Mouse (Mus musculus) skeletal muscle tissue, adult 2 months (tissue): Measurements from ENCODE around the gene Tbc1d9.
A peak's percentile ranks its signal among the peaks of the same experiment; 100 is the strongest.
"Not testable (repeated sequence)": the region's sequence is repeated elsewhere in the genome, so short reads cannot be mapped to it uniquely, and the experiment has no call there.

Source experiments
- DNase-seq: peaks from one replicate; pipeline ENCODE4 v3.0.0-alpha.2; 2012; ENCODE audit warnings: low read depth, low spot score

The Tbc1d9 gene

GRCm38 (mm10) chr8:83233099-83233498, 67.9 kb downstream of the Tbc1d9 start:
- DNase-seq = no peak

- no peak for DNase-seq
These were observed 74.2 kb downstream of the Tbc1d9 start for GRCm38 (mm10) chr8:83239341-83239740.

- peak; percentile 4 for DNase-seq
These were observed 79.0 kb downstream of the Tbc1d9 start for GRCm38 (mm10) chr8:83244151-83244550.

- DNase-seq = no peak
These were observed 85.7 kb downstream of the Tbc1d9 start for GRCm38 (mm10) chr8:83250858-83251257.

- no peak for DNase-seq
These were observed 86.5 kb downstream of the Tbc1d9 start for GRCm38 (mm10) chr8:83251362-83252246.

- DNase-seq = no peak
These were observed 87.6 kb downstream of the Tbc1d9 start for GRCm38 (mm10) chr8:83252791-83253190.

- DNase-seq = no peak
These were observed 92.5 kb downstream of the Tbc1d9 start for GRCm38 (mm10) chr8:83257631-83258030.

- DNase-seq = peak; percentile 37
These were observed 95.5 kb downstream of the Tbc1d9 start for GRCm38 (mm10) chr8:83260418-83261215.

GRCm38 (mm10) chr8:83271172-83271571, 106.0 kb downstream of the Tbc1d9 start:
- no peak for DNase-seq

- no peak for DNase-seq
These were observed 107.3 kb downstream of the Tbc1d9 start for GRCm38 (mm10) chr8:83272464-83272863.

- DNase-seq = no peak
These were observed 109.3 kb downstream of the Tbc1d9 start for GRCm38 (mm10) chr8:83274470-83274869.

- DNase-seq = peak; percentile 21
These were observed 113.3 kb downstream of the Tbc1d9 start for GRCm38 (mm10) chr8:83278431-83278830.

- DNase-seq = no peak
These were observed 120.2 kb downstream of the Tbc1d9 start for GRCm38 (mm10) chr8:83285391-83285790.

GRCm38 (mm10) chr8:83290176-83290575, 125.0 kb downstream of the Tbc1d9 start, which contains the start of gene Ucp1:
Gene Ucp1, plus strand, starts transcription at chr8:83290352.
- DNase-seq = no peak

GRCm38 (mm10) chr8:83297375-83297774, 132.2 kb downstream of the Tbc1d9 start:
- no peak for DNase-seq

- DNase-seq = no peak
These were observed 135.0 kb downstream of the Tbc1d9 start for GRCm38 (mm10) chr8:83300135-83300534.

- no peak for DNase-seq
These were observed 139.8 kb downstream of the Tbc1d9 start for GRCm38 (mm10) chr8:83304946-83305345.

- no peak for DNase-seq
These were observed 144.7 kb downstream of the Tbc1d9 start for GRCm38 (mm10) chr8:83309836-83310235.

GRCm38 (mm10) chr8:83315084-83315483, 149.9 kb downstream of the Tbc1d9 start:
- DNase-seq = not testable (repeated sequence)

GRCm38 (mm10) chr8:83315691-83316090, 150.5 kb downstream of the Tbc1d9 start:
- no peak for DNase-seq

GRCm38 (mm10) chr8:83320543-83320942, 155.4 kb downstream of the Tbc1d9 start:
- no peak for DNase-seq

- no peak for DNase-seq
These were observed 157.2 kb downstream of the Tbc1d9 start for GRCm38 (mm10) chr8:83322374-83322773.
